Mouse (Mus musculus): ENCODE data around the gene Ppdpf.

GRCm38 (mm10) chr2:181157180-181157579, 29.9 kb upstream of the Ppdpf start:
- no peak for TF ChIP-seq POLR2A (IDR thresholded peaks at IDR 0.05; ENCODE audit: borderline replicate concordance, low read depth, low read length)
- no peak for TF ChIP-seq CTCF (IDR thresholded peaks at IDR 0.05; ENCODE audit: low read depth, low read length)
